Comparison of ENCODE assay signal across 22 mouse cellular contexts in the genomic region with DNA sequence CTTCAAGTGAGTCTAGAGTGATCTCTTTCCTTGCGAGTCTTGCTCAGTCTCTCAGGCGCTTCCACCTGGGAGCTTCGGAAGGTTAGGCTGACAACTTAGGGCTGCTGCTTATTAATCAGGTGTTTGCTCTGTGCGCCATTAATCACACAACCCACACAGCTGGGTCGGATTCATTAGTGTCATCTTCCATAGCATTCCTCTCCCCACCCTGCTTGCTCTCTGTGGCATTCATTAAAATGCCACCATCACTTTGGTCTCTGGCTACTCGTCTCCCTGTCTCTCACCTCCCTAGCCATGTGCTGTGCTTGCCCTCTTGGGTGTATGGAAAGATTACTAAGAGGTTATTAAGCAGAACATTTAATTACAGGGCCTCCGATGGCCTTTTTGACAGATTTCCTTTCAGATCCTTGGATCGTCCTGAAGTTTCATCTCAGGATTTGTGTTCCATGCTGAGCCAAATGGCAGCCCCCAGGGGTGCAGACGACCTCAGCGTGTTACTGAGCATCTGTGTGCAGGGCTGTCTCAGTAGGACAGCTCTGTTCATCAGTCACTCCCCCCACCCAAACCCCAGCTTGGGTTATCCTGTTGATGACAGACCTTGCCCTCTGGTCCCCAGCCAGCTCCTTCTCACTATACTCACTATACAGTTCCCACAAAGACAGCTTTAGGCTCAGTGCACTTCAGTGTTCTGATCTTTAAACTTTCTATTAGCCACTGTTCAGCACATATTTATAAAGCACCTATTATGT.
A peak's percentile ranks its signal among the peaks of the same experiment; 100 is the strongest.
DNase-seq lines count a peak whose midpoint lies in the region; ATAC-seq and TF ChIP-seq lines count a peak whose summit lies in the region.
"Had no signal": no experiment of that assay in that cellular context is flagged by ENCODE, and none has a peak within 500 bp of the region (broad histone marks: within the 10 kb centered on the region; RNA-seq: fewer than 3 reads in every experiment).

No protein-coding gene starts in this region.

- peak; percentile 1 for DNase-seq in forebrain, embryonic 14.5 days (ENCODE audit: low spot score)
- DNase-seq in forebrain, postnatal 0 days: no peak
- DNase-seq in midbrain, embryonic 11.5 days (ENCODE audit: low spot score, missing footprints): no peak
- DNase-seq in midbrain, embryonic 10.5 days (ENCODE audit: low spot score): no peak
- no peak for DNase-seq in thymus, adult 2 months
- DNase-seq: adrenal gland, postnatal 14 days; cerebellum, adult 18-20 months; cerebellum, postnatal 36 days; gastrocnemius, postnatal 10 days; heart, postnatal 14 days; kidney, adult 2 months; lung, postnatal 10 days; retina, postnatal 1 day had no signal

- no peaks in the 10 kb centered on the region for H3K9me3 ChIP-seq in forebrain, embryonic 14.5 days (replicated peaks; ENCODE audit: control insufficient read depth, low read length)
- no peaks in the 10 kb centered on the region for H3K9me3 ChIP-seq in forebrain, postnatal 0 days (ENCODE audit: low read length)
- no peaks in the 10 kb centered on the region for H3K9me3 ChIP-seq in midbrain, embryonic 11.5 days (ENCODE audit: control insufficient read depth, low read length)
- no peaks in the 10 kb centered on the region for H3K9me3 ChIP-seq in midbrain, embryonic 10.5 days (replicated peaks)
- no peaks in the 10 kb centered on the region for H3K9me3 ChIP-seq in hindbrain, embryonic 16.5 days (ENCODE audit: control insufficient read depth, low read length)
- no peaks in the 10 kb centered on the region for H3K9me3 ChIP-seq in neural tube, embryonic 14.5 days (ENCODE audit: control insufficient read depth, low read length)
- H3K9me3 ChIP-seq: embryonic facial prominence, embryonic 10.5 days; heart, embryonic 12.5 days; limb, embryonic 15.5 days; liver, embryonic 15.5 days had no signal

- no peaks in the 10 kb centered on the region for H3K27me3 ChIP-seq in forebrain, embryonic 14.5 days (replicated peaks; ENCODE audit: control insufficient read depth, insufficient read depth, low read length)
- H3K27me3 ChIP-seq in forebrain, postnatal 0 days (ENCODE audit: insufficient read depth, low read length): no peaks in the 10 kb centered on the region
- H3K27me3 ChIP-seq in midbrain, embryonic 11.5 days (ENCODE audit: control insufficient read depth, insufficient read depth, low read length): no peaks in the 10 kb centered on the region
- H3K27me3 ChIP-seq in midbrain, embryonic 10.5 days (ENCODE audit: low read depth, poor library complexity, severe bottlenecking): no peaks in the 10 kb centered on the region
- H3K27me3 ChIP-seq in hindbrain, embryonic 16.5 days (replicated peaks; ENCODE audit: control insufficient read depth, insufficient read depth, low read length): no peaks in the 10 kb centered on the region
- H3K27me3 ChIP-seq in neural tube, embryonic 14.5 days (ENCODE audit: control insufficient read depth, insufficient read depth, low read length): no peaks in the 10 kb centered on the region
- H3K27me3 ChIP-seq in thymus, adult 2 months (ENCODE audit: control insufficient read depth, insufficient read depth, low read length): no peaks in the 10 kb centered on the region
- H3K27me3 ChIP-seq: CH12.LX; heart, embryonic 12.5 days; limb, embryonic 15.5 days; liver, embryonic 15.5 days had no signal

- H3K4me1 ChIP-seq in forebrain, embryonic 14.5 days (ENCODE audit: control insufficient read depth, insufficient read depth, low read length): peaks cover 3% of the 10 kb centered on the region; the same call in 1 of the 2 replicates
- peaks cover 5% of the 10 kb centered on the region; the same call in 1 of the 2 replicates for H3K4me1 ChIP-seq in forebrain, postnatal 0 days (ENCODE audit: insufficient read depth)
- no peaks in the 10 kb centered on the region for H3K4me1 ChIP-seq in midbrain, embryonic 11.5 days (ENCODE audit: control insufficient read depth, insufficient read depth, low read length)
- H3K4me1 ChIP-seq in midbrain, embryonic 10.5 days: peaks cover 3% of the 10 kb centered on the region; the same call in 1 of the 2 replicates
- H3K4me1 ChIP-seq in hindbrain, embryonic 16.5 days (ENCODE audit: control insufficient read depth, insufficient read depth, low read depth, low read length): peaks cover 8% of the 10 kb centered on the region
- peaks cover 6% of the 10 kb centered on the region; the same call in 1 of the 2 replicates for H3K4me1 ChIP-seq in neural tube, embryonic 14.5 days (ENCODE audit: control insufficient read depth, insufficient read depth, low read length)
- no peaks in the 10 kb centered on the region for H3K4me1 ChIP-seq in thymus, adult 2 months (replicated peaks; ENCODE audit: control insufficient read depth, insufficient read depth, low read length)
- H3K4me1 ChIP-seq: embryonic facial prominence, embryonic 10.5 days; limb, embryonic 15.5 days; liver, embryonic 15.5 days had no signal

- no peak overlapping the region for H3K4me3 ChIP-seq in forebrain, embryonic 14.5 days (ENCODE audit: low read depth, low read length)
- H3K4me3 ChIP-seq in forebrain, postnatal 0 days (ENCODE audit: low read depth, low read length): no peak overlapping the region
- no peak overlapping the region for H3K4me3 ChIP-seq in midbrain, embryonic 11.5 days (ENCODE audit: low read depth, low read length)
- no peak overlapping the region for H3K4me3 ChIP-seq in midbrain, embryonic 10.5 days
- no peak overlapping the region for H3K4me3 ChIP-seq in hindbrain, embryonic 16.5 days (ENCODE audit: low read length)
- no peak overlapping the region for H3K4me3 ChIP-seq in neural tube, embryonic 14.5 days (ENCODE audit: low read depth, low read length)
- H3K4me3 ChIP-seq in thymus, adult 2 months (ENCODE audit: control insufficient read depth, insufficient read depth, low read length): no peak overlapping the region
- H3K4me3 ChIP-seq: embryonic facial prominence, embryonic 10.5 days; heart, embryonic 12.5 days; limb, embryonic 15.5 days; liver, embryonic 15.5 days had no signal

- TF ChIP-seq POLR2A in thymus, adult 2 months (IDR thresholded peaks at IDR 0.05; ENCODE audit: control insufficient read depth, extremely low read depth, insufficient read depth, low read length, poor library complexity): no peak

- H3K9ac ChIP-seq in forebrain, embryonic 14.5 days (ENCODE audit: low read length): no peak overlapping the region
- no peak overlapping the region for H3K9ac ChIP-seq in forebrain, postnatal 0 days
- no peak overlapping the region for H3K9ac ChIP-seq in midbrain, embryonic 11.5 days (ENCODE audit: low read length)
- no peak overlapping the region for H3K9ac ChIP-seq in hindbrain, embryonic 16.5 days (ENCODE audit: low read depth, low read length)
- no peak overlapping the region for H3K9ac ChIP-seq in neural tube, embryonic 14.5 days (replicated peaks; ENCODE audit: low read depth, low read length)
- H3K9ac ChIP-seq: heart, embryonic 12.5 days; limb, embryonic 15.5 days; liver, embryonic 15.5 days had no signal

- TF ChIP-seq CTCF in forebrain, postnatal 0 days (IDR thresholded peaks at IDR 0.05; ENCODE audit: low read depth): no peak
- TF ChIP-seq CTCF in thymus, adult 2 months (IDR thresholded peaks at IDR 0.05; ENCODE audit: borderline replicate concordance, control insufficient read depth, extremely low read depth, insufficient read depth, low read length, poor library complexity): no peak

- WGBS in forebrain, embryonic 14.5 days: 60% methylated on average over 10 of the region's 10 CpGs
- 56% methylated on average over 10 of the region's 10 CpGs for WGBS in forebrain, postnatal 0 days
- WGBS in midbrain, embryonic 11.5 days: 58% methylated on average over 10 of the region's 10 CpGs
- WGBS in midbrain, embryonic 10.5 days: 75% methylated on average over 10 of the region's 10 CpGs
- 30% methylated on average over 10 of the region's 10 CpGs for WGBS in hindbrain, embryonic 16.5 days
- WGBS in neural tube, embryonic 14.5 days: 34% methylated on average over 10 of the region's 10 CpGs
- 96% methylated on average over 10 of the region's 10 CpGs for WGBS in thymus, adult 2 months

- H3K4me2 ChIP-seq in forebrain, embryonic 14.5 days (ENCODE audit: low read length): no peak overlapping the region
- H3K4me2 ChIP-seq in forebrain, postnatal 0 days (ENCODE audit: low read depth): no peak overlapping the region
- no peak overlapping the region for H3K4me2 ChIP-seq in midbrain, embryonic 11.5 days
- H3K4me2 ChIP-seq in hindbrain, embryonic 16.5 days (ENCODE audit: low read length): no peak overlapping the region
- H3K4me2 ChIP-seq in neural tube, embryonic 14.5 days (ENCODE audit: low read depth, low read length): no peak overlapping the region
- H3K4me2 ChIP-seq: heart, embryonic 12.5 days; limb, embryonic 15.5 days; liver, embryonic 15.5 days had no signal

- peak; percentile 27; the same call in 1 of the 2 replicates for ATAC-seq in forebrain, embryonic 14.5 days
- ATAC-seq in forebrain, postnatal 0 days: no peak
- peak; percentile 38; the same call in 1 of the 2 replicates for ATAC-seq in midbrain, embryonic 11.5 days (ENCODE audit: low FRiP score)
- peak; percentile 64 for ATAC-seq in hindbrain, embryonic 16.5 days
- peak; percentile 65 for ATAC-seq in neural tube, embryonic 14.5 days (ENCODE audit: low read depth)
- no peak for ATAC-seq in erythroid progenitor cell, adult 5-6 weeks (replicated peaks; ENCODE audit: low FRiP score, poor library complexity, severe bottlenecking)
- ATAC-seq: inflammation-experienced regulatory T-cells, adult 6 months had no signal

- H3K36me3 ChIP-seq in forebrain, embryonic 14.5 days (ENCODE audit: control insufficient read depth, insufficient read depth, low read length): no peaks in the 10 kb centered on the region
- no peaks in the 10 kb centered on the region for H3K36me3 ChIP-seq in forebrain, postnatal 0 days (ENCODE audit: insufficient read depth)
- H3K36me3 ChIP-seq in midbrain, embryonic 11.5 days (ENCODE audit: control insufficient read depth, insufficient read depth, low read length): no peaks in the 10 kb centered on the region
- no peaks in the 10 kb centered on the region for H3K36me3 ChIP-seq in midbrain, embryonic 10.5 days
- no peaks in the 10 kb centered on the region for H3K36me3 ChIP-seq in hindbrain, embryonic 16.5 days (ENCODE audit: control insufficient read depth, insufficient read depth, low read length)
- H3K36me3 ChIP-seq in neural tube, embryonic 14.5 days (ENCODE audit: control insufficient read depth, insufficient read depth, low read length): no peaks in the 10 kb centered on the region
- H3K36me3 ChIP-seq in thymus, adult 2 months (ENCODE audit: control insufficient read depth, insufficient read depth, low read length): no peaks in the 10 kb centered on the region
- H3K36me3 ChIP-seq: embryonic facial prominence, embryonic 10.5 days; heart, embryonic 12.5 days; limb, embryonic 15.5 days; liver, embryonic 15.5 days had no signal

- no peak overlapping the region for H3K27ac ChIP-seq in forebrain, embryonic 14.5 days (ENCODE audit: low read depth, low read length)
- H3K27ac ChIP-seq in forebrain, postnatal 0 days (ENCODE audit: low read depth, low read length): no peak overlapping the region
- no peak overlapping the region for H3K27ac ChIP-seq in midbrain, embryonic 11.5 days (ENCODE audit: low read depth, low read length)
- H3K27ac ChIP-seq in midbrain, embryonic 10.5 days (replicated peaks): no peak overlapping the region
- no peak overlapping the region for H3K27ac ChIP-seq in hindbrain, embryonic 16.5 days (ENCODE audit: low read depth, low read length)
- no peak overlapping the region for H3K27ac ChIP-seq in neural tube, embryonic 14.5 days (ENCODE audit: low read depth, low read length)
- no peak overlapping the region for H3K27ac ChIP-seq in thymus, adult 2 months (ENCODE audit: control insufficient read depth, insufficient read depth, low read length)
- H3K27ac ChIP-seq: embryonic facial prominence, embryonic 10.5 days; limb, embryonic 15.5 days; liver, embryonic 15.5 days had no signal

Comparison
In these comparisons a context has a peak if more than half of its experiments do, and no peak if none do; other contexts are left out.
1. ATAC-seq: peak in forebrain, embryonic 14.5 days (single experiment), midbrain, embryonic 11.5 days (single experiment), hindbrain, embryonic 16.5 days (single experiment) and neural tube, embryonic 14.5 days (single experiment); none in forebrain, postnatal 0 days (single experiment) and erythroid progenitor cell, adult 5-6 weeks (single experiment).